Mouse (Mus musculus): ENCODE data around the gene P2ry14. TPM values are rescaled to one million over a fixed set of nuclear protein-coding genes. Genes with fewer than 3 reads are reported as not detected.

P2ry14 gene
- polyA plus RNA-seq (2012; rRNA removed): 2.5 TPM in 2 replicates
- polyA plus RNA-seq (2014; fragmentation: Nextera tagmentation; extraction: Ambion mirVana): 3.6 and 4.1 TPM in 2 replicates

GRCm38 (mm10) chr3:59153424-59153823 is at the start of gene P2ry14:
Gene P2ry14, minus strand, starts transcription at chr3:59153618.
- H3K27ac ChIP-seq: no peak within 1 kb of the TSS
- peak in 1 of 3 experiments; percentile 27 for DNase-seq (ENCODE audit: low read depth in 3 of 3, low spot score in 3 of 3)

GRCm38 (mm10) chr3:59197329-59197948 is 44.0 kb upstream of the P2ry14 start:
- 68% methylated on average over 4 of the region's 4 CpGs for WGBS (ENCODE audit: insufficient replicate concordance)
- H3K9ac ChIP-seq (replicated peaks): no peak overlapping the region
- TF ChIP-seq CTCF (IDR thresholded peaks at IDR 0.05; ENCODE audit: low read depth) (no peak), EP300 (IDR thresholded peaks at IDR 0.05; ENCODE audit: low read depth) (no peak)
- H3K27me3 ChIP-seq (ENCODE audit: control insufficient read depth, insufficient read depth, low read length): no peaks in the 10 kb centered on the region
- no peaks in the 10 kb centered on the region for H3K36me3 ChIP-seq (replicated peaks; ENCODE audit: control insufficient read depth, insufficient read depth, low read depth)
- H3K9me3 ChIP-seq (ENCODE audit: control insufficient read depth, low read length): no peaks in the 10 kb centered on the region
- H3K27ac ChIP-seq: no peak overlapping the region
- H3K4me1 ChIP-seq (replicated peaks; ENCODE audit: control insufficient read depth in 2 of 2, insufficient read depth in 2 of 2, low read length in 1 of 2): peaks cover 0 to 2% of the 10 kb centered on the region in 2 experiments; a peak in 1 of 4 replicates
- H3K4me3 ChIP-seq (ENCODE audit: insufficient read depth in 1 of 2, low read depth in 2 of 2, low read length in 2 of 2): no peak overlapping the region
- H3K4me2 ChIP-seq (ENCODE audit: low read depth): no peak overlapping the region
- ATAC-seq (ENCODE audit: insufficient read depth) (no peak), DNase-seq (ENCODE audit: low read depth in 3 of 3, low spot score in 3 of 3) (no peak)

More at GRCm38 (mm10) chr3:59153424-59153823, at the start of gene P2ry14:
- Histone ChIP-seq H3K27me3 (ENCODE audit: control insufficient read depth, insufficient read depth, low read length) (no peaks in the 10 kb centered on the region), H3K4me1 (replicated peaks; ENCODE audit: control insufficient read depth in 2 of 2, insufficient read depth in 2 of 2, low read length in 1 of 2) (peaks cover 0 to 5% of the 10 kb centered on the region in 2 experiments; a peak in 1 of 4 replicates), H3K4me2 (ENCODE audit: low read depth) (no peak within 1 kb of the TSS), H3K36me3 (replicated peaks; ENCODE audit: control insufficient read depth, insufficient read depth, low read depth) (no peaks in the 10 kb centered on the region), H3K4me3 (ENCODE audit: insufficient read depth in 1 of 2, low read depth in 2 of 2, low read length in 2 of 2) (no peak within 1 kb of the TSS), H3K9ac (replicated peaks) (no peak within 1 kb of the TSS), H3K9me3 (ENCODE audit: control insufficient read depth, low read length) (no peaks in the 10 kb centered on the region)
- TF ChIP-seq EP300 (IDR thresholded peaks at IDR 0.05; ENCODE audit: low read depth) (no peak), CTCF (IDR thresholded peaks at IDR 0.05; ENCODE audit: low read depth) (no peak)
- ATAC-seq (ENCODE audit: insufficient read depth): no peak
- WGBS (ENCODE audit: insufficient replicate concordance): 18% methylated on average over 5 of the region's 5 CpGs

DNA sequence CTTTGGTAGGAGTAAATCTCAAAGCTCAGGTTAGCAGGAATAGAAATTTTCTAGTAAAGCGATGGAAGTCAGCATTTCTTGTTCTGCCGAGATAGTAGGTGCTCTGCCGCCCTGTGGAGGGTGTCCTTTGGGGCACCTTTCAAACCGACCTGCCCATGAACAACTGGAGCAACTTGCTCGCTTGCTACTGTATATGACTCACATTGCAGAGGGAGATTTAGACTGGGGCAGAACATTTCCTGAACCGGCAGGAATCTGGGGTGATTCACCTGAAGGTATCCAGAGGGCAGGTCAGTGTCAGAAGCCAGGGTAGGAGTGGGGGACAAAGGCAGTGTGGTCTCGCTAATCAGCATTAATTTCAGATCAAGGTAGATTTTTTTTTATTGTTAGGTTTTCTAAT is 41.5 kb upstream of the P2ry14 start, which contains the start of gene Gpr87:
Gene Gpr87, minus strand, starts transcription at position 167 of the 400 bp plus-strand sequence.
- no peak within 1 kb of the TSS for H3K9ac ChIP-seq (replicated peaks)
- no peaks in the 10 kb centered on the region for H3K27me3 ChIP-seq (ENCODE audit: control insufficient read depth, insufficient read depth, low read length)
- no peaks in the 10 kb centered on the region for H3K36me3 ChIP-seq (replicated peaks; ENCODE audit: control insufficient read depth, insufficient read depth, low read depth)
- no peak for ATAC-seq (ENCODE audit: insufficient read depth)
- no peak for DNase-seq (ENCODE audit: low read depth in 3 of 3, low spot score in 3 of 3)
- no peak within 1 kb of the TSS for H3K4me3 ChIP-seq (ENCODE audit: insufficient read depth in 1 of 2, low read depth in 2 of 2, low read length in 2 of 2)
- H3K27ac ChIP-seq: no peak within 1 kb of the TSS
- H3K4me2 ChIP-seq (ENCODE audit: low read depth): no peak within 1 kb of the TSS
- TF ChIP-seq EP300 (IDR thresholded peaks at IDR 0.05; ENCODE audit: low read depth) (no peak), CTCF (IDR thresholded peaks at IDR 0.05; ENCODE audit: low read depth) (no peak)
- H3K4me1 ChIP-seq (replicated peaks; ENCODE audit: control insufficient read depth in 2 of 2, insufficient read depth in 2 of 2, low read length in 1 of 2): no peaks in the 10 kb centered on the region
- 64% methylated on average over 7 of the region's 7 CpGs for WGBS (ENCODE audit: insufficient replicate concordance)
- H3K9me3 ChIP-seq (ENCODE audit: control insufficient read depth, low read length): no peaks in the 10 kb centered on the region

DNA sequence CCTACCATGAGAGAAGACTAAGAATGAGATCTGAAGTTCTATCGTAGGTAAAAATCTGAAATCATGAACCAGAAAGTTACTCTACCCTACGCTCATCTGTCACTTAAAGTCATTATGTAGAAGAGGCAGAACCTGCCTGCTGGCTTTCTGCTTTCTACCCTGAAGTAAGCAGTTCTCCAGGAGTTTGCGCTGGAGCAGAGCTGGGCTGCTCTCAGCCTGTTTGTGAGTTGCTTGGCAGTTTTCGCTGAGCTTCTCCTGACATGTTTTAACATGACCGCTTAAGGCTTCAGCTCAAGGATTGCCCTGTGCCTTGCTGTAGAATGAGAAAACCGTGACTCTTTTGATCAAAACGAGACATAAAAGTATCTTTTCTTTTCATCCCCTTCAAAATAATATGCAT is 40.7 kb upstream of the P2ry14 start:
- 73% methylated on average over 7 of the region's 7 CpGs for WGBS (ENCODE audit: insufficient replicate concordance)
- no peaks in the 10 kb centered on the region for H3K9me3 ChIP-seq (ENCODE audit: control insufficient read depth, low read length)
- H3K9ac ChIP-seq (replicated peaks): no peak overlapping the region
- no peak for DNase-seq (ENCODE audit: low read depth in 3 of 3, low spot score in 3 of 3)
- no peaks in the 10 kb centered on the region for H3K27me3 ChIP-seq (ENCODE audit: control insufficient read depth, insufficient read depth, low read length)
- H3K4me1 ChIP-seq (replicated peaks; ENCODE audit: control insufficient read depth in 2 of 2, insufficient read depth in 2 of 2, low read length in 1 of 2): no peaks in the 10 kb centered on the region
- no peak overlapping the region for H3K4me3 ChIP-seq (ENCODE audit: insufficient read depth in 1 of 2, low read depth in 2 of 2, low read length in 2 of 2)
- no peak overlapping the region for H3K4me2 ChIP-seq (ENCODE audit: low read depth)
- no peaks in the 10 kb centered on the region for H3K36me3 ChIP-seq (replicated peaks; ENCODE audit: control insufficient read depth, insufficient read depth, low read depth)
- no peak overlapping the region for H3K27ac ChIP-seq
- no peak for ATAC-seq (ENCODE audit: insufficient read depth)
- TF ChIP-seq CTCF (IDR thresholded peaks at IDR 0.05; ENCODE audit: low read depth): no peak
- no peak for TF ChIP-seq EP300 (IDR thresholded peaks at IDR 0.05; ENCODE audit: low read depth)

- no peak for DNase-seq (ENCODE audit: low read depth in 3 of 3, low spot score in 3 of 3)
- 77% methylated on average over 6 of the region's 6 CpGs for WGBS (ENCODE audit: insufficient replicate concordance)
- ATAC-seq (ENCODE audit: insufficient read depth): no peak
Measured at GRCm38 (mm10) chr3:59191674-59192073, 38.3 kb upstream of the P2ry14 start.

More at GRCm38 (mm10) chr3:59191674-59192073, 38.3 kb upstream of the P2ry14 start:
- Histone ChIP-seq H3K36me3 (replicated peaks; ENCODE audit: control insufficient read depth, insufficient read depth, low read depth) (no peaks in the 10 kb centered on the region), H3K27ac (no peak overlapping the region), H3K27me3 (ENCODE audit: control insufficient read depth, insufficient read depth, low read length) (no peaks in the 10 kb centered on the region), H3K9me3 (ENCODE audit: control insufficient read depth, low read length) (no peaks in the 10 kb centered on the region), H3K4me3 (ENCODE audit: insufficient read depth in 1 of 2, low read depth in 2 of 2, low read length in 2 of 2) (no peak overlapping the region), H3K4me2 (ENCODE audit: low read depth) (no peak overlapping the region), H3K4me1 (replicated peaks; ENCODE audit: control insufficient read depth in 2 of 2, insufficient read depth in 2 of 2, low read length in 1 of 2) (no peaks in the 10 kb centered on the region), H3K9ac (replicated peaks) (no peak overlapping the region)
- TF ChIP-seq CTCF (IDR thresholded peaks at IDR 0.05; ENCODE audit: low read depth) (no peak), EP300 (IDR thresholded peaks at IDR 0.05; ENCODE audit: low read depth) (no peak)

All from liver, embryonic 14.5 days (tissue).